Mouse (Mus musculus) Patski (cell line): ENCODE results near the gene 1810010H24Rik. TPM values are rescaled to one million over a fixed set of nuclear protein-coding genes. Genes with fewer than 3 reads are reported as not detected.
A peak's percentile ranks its signal among the peaks of the same experiment; 100 is the strongest.
"Not testable (repeated sequence)": the region's sequence is repeated elsewhere in the genome, so short reads cannot be mapped to it uniquely, and the experiment has no call there.

Experiments
- ATAC-seq: fragments of 100-300 bp; one replicate; pipeline ENCODE4 v1.8.0; 2021
- CTCF ChIA-PET: fragments of 350-600 bp; sonication (Branson Sonifier 250); formaldehyde crosslinking; loops from one replicate; lab custom pipeline; 2022; ENCODE audit warnings: inconsistent platforms; lab: Charles Lee
- POLR2A ChIA-PET: fragments of 350-600 bp; sonication (Branson Sonifier 250); formaldehyde crosslinking; loops from one replicate; lab custom pipeline; 2022; ENCODE audit warnings: antibody characterized with exemption, inconsistent platforms; lab: Charles Lee
- DNase-seq: peaks from one replicate; pipeline ENCODE4 v3.0.0-alpha.2; 2011; ENCODE audit warnings: low read depth, low spot score
- H3K27me3 ChIP-seq: fragments of 371-371 bp; one replicate; pipeline ENCODE4 v1.5.1; 2021
- CTCF ChIP-seq: fragments of 100-300 bp; IDR thresholded peaks from one replicate; pipeline ENCODE4 v1.5.1; 2021
- in situ Hi-C: fragments of 300-500 bp; cut with MboI; formaldehyde crosslinking; loops from 3 replicates; pipeline ENCODE4 v1.11.1; 2018; ENCODE audit warnings: low pct_unique_long_range_greater_than_20kb, mixed read lengths
- polyA plus RNA-seq: library from polyadenylated mRNA; unstranded; gene quantifications from one replicate; pipeline ENCODE4 v1.2.3, GENCODE M21; 2021

The 1810010H24Rik gene
- 2.5 TPM for polyA plus RNA-seq

- ATAC-seq (no peak), DNase-seq (no peak)
- H3K27me3 ChIP-seq = no peaks in the 10 kb centered on the region
- ChIA-PET CTCF (interaction anchor here (0.6 to 3.7 kb wide), 3 partner anchors 9 to 85 kb away, joined by 3 to 13 read pairs (median 3); no protein-coding TSS in a partner anchor), POLR2A (interaction anchor here (0.5 to 1.3 kb wide), 2 partner anchors 106 to 124 kb away, joined by 3 to 5 read pairs; no protein-coding TSS in a partner anchor)
- no peak for TF ChIP-seq CTCF
- in situ Hi-C loops = no loop called here
These were observed at the start of gene 1810010H24Rik for GRCm38 (mm10) chr11:107025411-107026321. Gene 1810010H24Rik (plus strand): TSS chr11:107025681.

GRCm38 (mm10) chr11:106976194-106976593, 49.3 kb upstream of the 1810010H24Rik start:
- ChIA-PET POLR2A (no interaction called here), CTCF (interaction anchor here (0.9 to 1.4 kb wide), 3 partner anchors 18 to 125 kb away, joined by 3 read pairs; no protein-coding TSS in a partner anchor)
- no peaks in the 10 kb centered on the region for H3K27me3 ChIP-seq
- in situ Hi-C loops = loop anchor here (5.0 kb wide), 1 partner anchor 129 kb away; no protein-coding TSS in a partner anchor
- DNase-seq = no peak
- no peak for TF ChIP-seq CTCF
- no peak for ATAC-seq

GRCm38 (mm10) chr11:106980455-106980854, 45.0 kb upstream of the 1810010H24Rik start:
- H3K27me3 ChIP-seq = no peaks in the 10 kb centered on the region
- in situ Hi-C loops = no loop called here
- peak; percentile 19 for ATAC-seq
- ChIA-PET POLR2A (interaction anchor here (1.3 kb wide), 1 partner anchor 19 kb away, joined by 4 read pairs; the partner anchor contains the start of gene Kpna2), CTCF (interaction anchor here (0.6 to 1.7 kb wide), 10 partner anchors 13 to 169 kb away, joined by 3 to 9 read pairs (median 3); no protein-coding TSS in a partner anchor)
- peak; percentile 86 for TF ChIP-seq CTCF
- no peak for DNase-seq

GRCm38 (mm10) chr11:106981787-106982186, 43.7 kb upstream of the 1810010H24Rik start:
- TF ChIP-seq CTCF = no peak
- ChIA-PET POLR2A (interaction anchor here (0.7 kb wide), 1 partner anchor 17 kb away, joined by 8 read pairs; no protein-coding TSS in a partner anchor), CTCF (interaction anchor here (1.4 kb wide), 1 partner anchor 12 kb away, joined by 5 read pairs; no protein-coding TSS in a partner anchor)
- no peak for DNase-seq
- ATAC-seq = peak; percentile 15
- in situ Hi-C loops = no loop called here
- no peaks in the 10 kb centered on the region for H3K27me3 ChIP-seq

- POLR2A ChIA-PET = interaction anchor here (1.2 kb wide), 1 partner anchor 62 kb away, joined by 4 read pairs; the partner anchor contains the start of gene Smurf2
- ATAC-seq (no peak), DNase-seq (no peak)
- CTCF ChIA-PET = interaction anchor here (0.6 to 1.4 kb wide), 2 partner anchors 11 to 141 kb away, joined by 4 to 5 read pairs; no protein-coding TSS in a partner anchor
- no peaks in the 10 kb centered on the region for H3K27me3 ChIP-seq
- in situ Hi-C loops = no loop called here
- no peak for TF ChIP-seq CTCF
These were observed 43.1 kb upstream of the 1810010H24Rik start for GRCm38 (mm10) chr11:106982351-106982750.

GRCm38 (mm10) chr11:106985979-106986604, 39.4 kb upstream of the 1810010H24Rik start:
- H3K27me3 ChIP-seq, ATAC-seq, in situ Hi-C loops, DNase-seq: not testable (repeated sequence)
- ChIA-PET CTCF (interaction anchor here (1.8 kb wide), 1 partner anchor 11 kb away, joined by 5 read pairs; no protein-coding TSS in a partner anchor), POLR2A (interaction anchor here (0.6 kb wide), 1 partner anchor 87 kb away, joined by 4 read pairs; no protein-coding TSS in a partner anchor)

GRCm38 (mm10) chr11:106987384-106987783, 38.1 kb upstream of the 1810010H24Rik start:
- no peaks in the 10 kb centered on the region for H3K27me3 ChIP-seq
- POLR2A ChIA-PET = interaction anchor here (0.6 kb wide), 1 partner anchor 860 kb away, joined by 3 read pairs; no protein-coding TSS in a partner anchor

GRCm38 (mm10) chr11:106994246-106995085, 31.0 kb upstream of the 1810010H24Rik start:
- ChIA-PET CTCF (interaction anchor here (1.5 to 1.6 kb wide), 2 partner anchors 12 to 18 kb away, joined by 3 to 5 read pairs; no protein-coding TSS in a partner anchor), POLR2A (interaction anchor here (0.8 kb wide), 1 partner anchor 20 kb away, joined by 3 read pairs; no protein-coding TSS in a partner anchor)
- no peaks in the 10 kb centered on the region for H3K27me3 ChIP-seq
- no peak for TF ChIP-seq CTCF
- DNase-seq (no peak), ATAC-seq (no peak)
- in situ Hi-C loops = no loop called here

More at GRCm38 (mm10) chr11:106987384-106987783, 38.1 kb upstream of the 1810010H24Rik start:
- DNase-seq (no peak), ATAC-seq (no peak)
- CTCF ChIA-PET = interaction anchor here (1.8 kb wide), 1 partner anchor 10 kb away, joined by 5 read pairs; no protein-coding TSS in a partner anchor
- TF ChIP-seq CTCF = no peak
- in situ Hi-C loops = no loop called here

GRCm38 (mm10) chr11:106996492-106996891, 29.0 kb upstream of the 1810010H24Rik start:
- in situ Hi-C loops, H3K27me3 ChIP-seq, DNase-seq, ATAC-seq: not testable (repeated sequence)
- CTCF ChIA-PET = interaction anchor here (2.1 kb wide), 1 partner anchor 9 kb away, joined by 5 read pairs; no protein-coding TSS in a partner anchor
- POLR2A ChIA-PET = interaction anchor here (0.7 kb wide), 1 partner anchor 19 kb away, joined by 3 read pairs; no protein-coding TSS in a partner anchor
